Mouse (Mus musculus) gastrocnemius, postnatal 4 days (tissue): ENCODE measurements at regions not wholly inside any gene's neighbourhood (a gene's known extent, or its start where the extent isn't known, plus 50 kb on each side); places are given as distances from the start of the nearest gene placed in this dataset.
A peak's percentile ranks its signal among the peaks of the same experiment; 100 is the strongest.
"Not testable (repeated sequence)": the region's sequence is repeated elsewhere in the genome, so short reads cannot be mapped to it uniquely, and the experiment has no call there.

Source experiments
- DNase-seq, 2 experiments: peaks; one replicate each; pipeline ENCODE4 v3.0.0; 2021 to 2022; ENCODE audit warnings: low spot score in 2 of 2, mixed read lengths in 2 of 2

DNA sequence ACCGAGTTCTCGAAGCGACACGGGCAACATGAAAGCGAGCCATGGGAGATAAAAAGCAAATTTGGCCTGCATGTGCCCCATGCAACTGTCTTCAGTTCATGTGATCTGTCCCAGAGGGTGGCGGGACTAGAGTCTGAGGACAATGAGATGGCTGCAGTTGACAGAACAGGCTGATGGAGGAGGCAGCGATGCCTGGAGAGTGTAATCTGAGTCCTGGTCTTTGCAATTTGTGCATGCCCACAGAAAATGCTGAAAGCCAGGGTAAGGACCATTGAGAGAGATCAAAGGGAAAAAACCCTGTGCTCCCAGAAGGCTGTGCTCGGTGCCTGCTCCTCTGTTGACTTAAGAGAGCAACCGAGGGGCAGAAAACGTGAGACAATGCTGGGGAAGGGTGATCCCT lies 624.8 kb upstream of the BB014433 start:
- no peak for DNase-seq

DNA sequence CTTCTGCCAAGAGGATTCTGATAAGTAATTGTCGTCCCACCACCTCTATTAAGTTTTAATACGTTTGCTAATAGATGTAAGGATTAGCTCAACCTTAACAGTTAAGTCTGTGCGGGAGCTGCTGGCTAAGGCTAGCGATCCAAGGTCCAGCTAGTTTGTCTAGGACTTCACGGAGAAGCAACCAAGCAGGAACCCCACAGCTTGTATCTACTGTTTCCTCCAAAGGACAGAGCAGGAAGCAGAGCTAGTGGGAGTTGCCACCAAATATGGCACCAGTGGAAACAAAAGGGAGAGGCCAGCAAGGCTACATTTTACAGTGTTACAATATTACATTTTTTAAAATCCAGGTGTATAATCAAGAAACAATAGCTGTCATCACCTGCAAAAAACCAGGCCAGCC lies 624.4 kb upstream of the BB014433 start:
- DNase-seq, result no peak

- DNase-seq, result no peak
These were observed 623.6 kb upstream of the BB014433 start for GRCm38 (mm10) chr8:15669515-15669914.

DNA sequence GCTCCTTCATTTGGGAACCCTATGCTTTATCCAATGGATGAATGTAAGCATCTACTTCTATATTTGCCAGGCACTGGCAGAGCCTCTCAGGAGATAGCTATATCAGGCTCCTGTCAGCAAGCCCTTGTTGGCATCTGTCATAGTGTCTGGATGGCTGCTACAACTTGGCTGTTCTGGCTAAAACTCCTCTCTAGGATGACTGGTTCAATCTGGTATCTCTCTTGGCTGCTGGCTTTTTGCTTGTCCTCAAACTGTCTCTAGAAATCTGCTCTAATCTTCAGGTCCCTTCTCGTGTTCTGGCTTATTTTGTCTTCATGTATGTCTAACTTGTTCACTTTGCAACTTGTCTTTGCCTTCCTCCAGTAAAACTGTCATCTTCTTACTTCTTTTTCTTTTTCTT lies 614.7 kb upstream of the BB014433 start:
- DNase-seq, result no peak

DNA sequence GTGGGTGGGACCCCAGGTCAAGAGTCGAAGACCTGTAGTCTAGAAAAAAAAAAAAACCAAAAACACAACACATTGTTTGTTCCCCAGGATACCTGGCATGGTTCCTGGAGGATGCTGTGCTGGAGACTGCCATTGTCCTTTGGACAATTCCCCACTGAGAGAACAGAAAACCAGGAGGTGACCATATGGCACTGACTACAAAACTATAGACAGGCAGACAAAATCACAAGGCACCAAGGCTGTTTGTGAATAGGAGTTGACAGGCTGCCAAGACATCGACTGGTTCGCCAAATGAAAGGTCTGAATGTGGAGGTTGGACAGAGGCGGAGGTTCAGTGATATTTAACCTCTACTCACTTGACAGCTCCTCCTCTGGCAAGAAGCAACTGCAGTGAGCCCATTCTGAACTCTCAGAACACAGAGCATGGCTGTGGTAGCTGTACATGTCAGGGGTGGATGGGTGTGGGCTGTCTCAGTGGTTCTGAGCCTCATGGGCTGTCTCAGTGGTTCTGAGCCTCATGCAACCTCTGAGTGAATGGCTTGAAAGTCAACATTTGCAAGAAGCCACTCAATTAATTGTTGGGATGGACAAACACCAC lies 589.0 kb upstream of the BB014433 start:
- DNase-seq, result no peak

- no peak for DNase-seq
These were observed 582.7 kb upstream of the BB014433 start for GRCm38 (mm10) chr8:15628584-15628983.

DNA sequence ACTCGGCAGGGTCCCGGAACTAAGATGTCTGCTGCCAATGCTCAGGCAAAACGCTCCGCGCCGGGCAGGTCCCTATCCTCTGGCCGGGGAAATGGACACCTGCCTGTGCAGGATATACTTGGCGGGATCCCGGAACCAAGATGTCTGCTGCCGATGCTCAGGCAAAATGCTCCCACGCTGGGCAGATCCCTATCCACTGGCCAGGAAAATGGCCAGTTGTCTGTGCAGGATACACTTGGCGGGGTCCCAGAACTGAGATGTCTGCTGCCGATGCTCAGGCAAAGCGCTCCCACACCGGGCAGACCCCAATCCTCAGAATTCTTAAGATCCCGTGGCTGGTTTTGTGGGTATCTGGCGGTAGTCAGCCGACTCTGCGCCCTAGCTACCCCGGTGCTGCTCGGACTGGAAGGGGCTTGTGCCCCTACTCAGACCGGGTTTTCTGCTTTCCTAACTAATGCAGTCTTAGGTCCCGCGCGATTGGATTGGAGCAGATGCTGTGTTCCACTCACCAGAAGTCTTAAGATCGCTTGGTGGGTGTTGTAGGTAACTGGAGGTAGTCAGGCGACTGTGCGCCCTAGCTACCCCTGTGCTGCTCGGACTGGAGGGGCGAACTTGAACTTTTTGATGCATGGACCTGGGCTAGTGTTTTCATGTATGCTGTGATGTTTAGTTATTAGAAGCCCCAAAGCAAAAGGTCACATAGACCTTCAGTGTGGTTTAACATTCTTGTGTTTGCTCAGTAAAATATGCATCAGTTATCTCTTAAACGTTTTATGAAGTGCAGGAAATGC lies 577.9 kb upstream of the BB014433 start:
- not testable (repeated sequence) for DNase-seq

- DNase-seq, result no peak
These were observed 564.3 kb upstream of the BB014433 start for GRCm38 (mm10) chr8:15610217-15610616.

DNA sequence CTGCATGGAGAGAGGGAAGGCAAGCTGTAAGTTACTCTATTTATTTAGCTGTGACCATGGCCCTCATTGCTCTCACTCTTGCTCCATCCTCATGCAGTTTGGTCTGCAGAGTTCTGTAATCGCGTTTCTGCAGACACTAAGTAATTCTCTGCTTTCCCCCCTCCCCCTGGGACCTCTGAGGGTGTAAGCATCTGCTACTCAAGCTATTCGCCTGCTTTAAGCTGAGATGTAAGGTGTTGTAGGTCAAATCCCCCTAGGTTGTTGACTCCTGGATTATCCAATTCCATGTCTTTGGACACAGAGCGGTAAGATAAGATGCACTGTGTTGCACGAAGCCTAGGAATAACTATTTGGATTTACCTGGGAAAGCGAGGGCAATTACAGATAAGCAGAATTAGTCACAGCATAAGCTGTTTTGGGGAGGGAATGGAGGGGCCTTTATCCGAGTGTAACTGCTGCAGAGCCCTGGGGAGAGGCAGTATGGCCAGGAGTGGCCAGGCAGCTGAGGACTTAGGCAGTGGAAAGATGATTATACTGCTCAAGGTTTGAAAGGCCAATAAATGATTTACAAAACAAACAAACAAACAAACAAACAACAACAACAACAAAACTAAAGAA lies 561.8 kb upstream of the BB014433 start:
- DNase-seq, result no peak

GRCm38 (mm10) chr8:15601531-15601930 lies 555.7 kb upstream of the BB014433 start:
- no peak for DNase-seq

DNA sequence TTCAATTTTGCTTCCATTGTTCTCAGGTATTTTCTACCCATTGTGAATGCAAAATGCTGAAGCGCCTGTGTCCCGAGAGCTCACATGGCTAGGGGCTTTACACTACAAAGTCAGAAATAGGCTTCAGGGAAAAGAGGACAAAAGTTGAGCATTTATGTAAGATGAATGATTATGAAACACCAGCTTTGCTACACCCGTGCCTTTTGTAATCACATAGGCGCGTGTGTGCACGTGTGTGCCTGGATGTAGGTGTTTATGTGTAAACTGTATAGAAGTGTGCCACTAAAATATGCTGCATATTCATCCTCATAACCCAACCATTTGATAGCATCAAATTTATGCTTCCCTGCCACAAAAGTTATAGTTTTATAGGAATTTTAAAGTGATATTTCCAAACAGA lies 547.2 kb upstream of the BB014433 start:
- DNase-seq, result no peak

GRCm38 (mm10) chr8:15583782-15584181 lies 537.9 kb upstream of the BB014433 start:
- DNase-seq, result no peak

DNA sequence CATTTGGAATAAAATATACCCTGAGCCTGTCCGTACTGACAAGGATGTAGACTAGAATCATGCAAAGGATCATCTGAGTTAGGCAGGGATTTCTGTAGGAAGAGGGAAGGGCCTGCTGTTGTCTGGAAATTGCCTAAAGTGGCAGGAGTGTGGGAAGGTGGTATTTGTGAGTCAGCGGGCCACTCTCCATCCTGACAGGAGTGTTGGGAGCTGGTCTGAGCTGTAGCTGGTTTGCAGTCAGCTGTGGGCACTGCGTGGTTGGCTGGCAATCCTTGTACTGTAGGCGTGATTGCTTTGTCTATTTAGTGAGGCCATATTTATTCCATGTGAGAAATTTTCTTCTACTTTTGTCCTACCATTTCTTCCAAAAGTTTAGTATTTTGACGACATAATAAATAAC lies 524.2 kb upstream of the BB014433 start:
- DNase-seq, result no peak

DNA sequence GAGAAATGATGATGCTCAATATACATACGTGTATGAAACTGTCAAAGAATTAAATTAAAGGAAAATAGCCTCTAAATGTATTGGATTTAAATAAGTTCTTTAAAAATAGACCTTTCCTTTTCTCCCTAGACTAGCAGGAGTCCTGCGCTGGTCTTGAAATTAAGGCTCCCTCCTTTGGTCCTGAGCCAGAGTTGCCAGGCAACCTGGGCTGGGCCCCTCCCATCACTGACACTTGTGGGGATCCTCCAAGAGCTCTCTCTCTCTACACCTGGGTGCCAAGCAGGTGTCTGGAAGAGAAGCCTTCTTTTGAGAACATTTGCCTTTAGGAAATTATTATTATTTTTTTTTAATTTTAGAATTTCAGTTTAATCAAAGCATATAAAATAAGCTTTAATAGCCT lies 521.9 kb upstream of the BB014433 start:
- no peak for DNase-seq

- DNase-seq, result no peak
These were observed 516.7 kb upstream of the BB014433 start for GRCm38 (mm10) chr8:15562310-15563296.

DNA sequence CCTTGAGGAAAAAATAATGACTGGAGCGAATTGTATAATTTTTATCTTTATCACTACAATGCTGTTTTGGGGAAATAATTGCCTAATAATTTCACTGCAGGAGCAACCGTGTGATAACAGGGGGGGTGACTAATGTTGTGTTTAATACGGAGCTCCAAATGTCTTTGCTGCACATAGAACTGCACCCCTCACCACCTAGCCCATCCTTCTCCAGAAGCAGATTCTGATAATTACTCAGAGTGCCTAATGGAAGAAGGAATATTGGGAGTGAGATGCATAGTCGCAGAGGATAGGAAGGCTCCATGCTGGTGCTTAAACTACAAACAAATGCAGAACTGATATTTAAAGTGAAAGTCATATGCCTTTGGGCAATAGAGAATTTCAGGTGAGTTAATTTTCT lies 486.1 kb upstream of the BB014433 start:
- no peak for DNase-seq

DNA sequence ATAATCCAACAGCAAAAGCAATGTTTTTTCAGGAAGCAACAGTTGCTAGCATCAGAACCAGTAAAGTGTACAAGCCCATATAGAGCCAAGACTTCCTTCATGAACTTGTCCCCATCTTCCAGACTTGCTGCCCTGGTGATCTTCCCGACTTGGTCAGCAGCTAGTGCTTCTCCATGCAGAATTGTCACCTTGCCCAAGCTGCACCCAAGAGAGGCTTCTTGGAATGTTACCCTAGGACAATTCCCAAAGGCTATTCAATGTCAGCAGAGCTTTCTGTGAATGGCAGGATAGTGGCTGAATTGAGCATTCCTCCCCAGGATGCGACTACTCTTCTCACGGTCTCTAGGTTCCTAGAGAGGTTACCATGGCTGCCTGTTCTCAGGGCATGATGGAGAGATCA lies 479.6 kb upstream of the BB014433 start:
- no peak for DNase-seq

DNA sequence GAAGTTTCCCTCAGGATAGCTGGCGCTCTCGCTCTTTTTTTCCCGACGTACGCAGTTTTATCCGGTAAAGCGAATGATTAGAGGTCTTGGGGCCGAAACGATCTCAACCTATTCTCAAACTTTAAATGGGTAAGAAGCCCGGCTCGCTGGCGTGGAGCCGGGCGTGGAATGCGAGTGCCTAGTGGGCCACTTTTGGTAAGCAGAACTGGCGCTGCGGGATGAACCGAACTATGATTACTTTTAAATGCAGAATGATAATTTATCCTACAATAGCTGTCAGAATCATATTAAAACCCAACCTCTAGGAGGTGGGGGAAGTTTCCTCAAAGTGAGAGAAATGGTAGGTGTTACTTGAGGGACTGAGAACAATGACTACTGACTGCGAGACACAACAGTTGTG lies 474.0 kb upstream of the BB014433 start:
- peak in 1 of 2 experiments; percentile 33 for DNase-seq

- DNase-seq, result no peak
These were observed 455.1 kb upstream of the BB014433 start for GRCm38 (mm10) chr8:15500973-15501372.

GRCm38 (mm10) chr8:15497566-15497965 lies 451.7 kb upstream of the BB014433 start:
- no peak for DNase-seq

GRCm38 (mm10) chr8:15496248-15496647 lies 450.4 kb upstream of the BB014433 start:
- no peak for DNase-seq
